Mouse (Mus musculus) myocyte (in vitro differentiated cells): ENCODE data around the gene Jph4.

Experiments used
- CEBPB ChIP-seq: IDR thresholded peaks from 2 replicates; pipeline ENCODE4 v1.6.1; 2011; ENCODE audit warnings: mild to moderate bottlenecking, moderate library complexity; ENCODE audit not compliant: poor library complexity, insufficient read depth, severe bottlenecking
- E2F4 ChIP-seq: IDR thresholded peaks from one replicate; pipeline ENCODE4 v1.6.1; 2011; ENCODE audit warnings: mild to moderate bottlenecking, control low read depth, moderate library complexity; ENCODE audit not compliant: insufficient read depth
- MAX ChIP-seq: IDR thresholded peaks from one replicate; pipeline ENCODE4 v1.6.1; 2011; ENCODE audit warnings: low read depth, mild to moderate bottlenecking, control low read depth
- MYOD1 ChIP-seq, 3 experiments: IDR thresholded peaks; one replicate each; pipeline ENCODE4 v1.6.1; 2011; ENCODE audit warnings: control low read depth in 2 of 3, low read depth in 2 of 3, mild to moderate bottlenecking in 2 of 3, moderate library complexity in 1 of 3; ENCODE audit not compliant: insufficient read length in 2 of 3, control insufficient read depth in 1 of 3
- MYOG ChIP-seq, 3 experiments: IDR thresholded peaks; one replicate each; pipeline ENCODE4 v1.6.1; 2011; ENCODE audit warnings: control low read depth in 2 of 3, low read depth in 2 of 3, mild to moderate bottlenecking in 2 of 3; ENCODE audit not compliant: insufficient read length in 2 of 3, control insufficient read depth in 1 of 3, insufficient read depth in 1 of 3
- POLR2A ChIP-seq: IDR thresholded peaks from one replicate; pipeline ENCODE4 v1.6.1; 2011; ENCODE audit warnings: low read depth, mild to moderate bottlenecking, control low read depth, moderate library complexity; ENCODE audit not compliant: insufficient read length
- TCF12 ChIP-seq: IDR thresholded peaks from one replicate; pipeline ENCODE4 v1.6.1; 2011; ENCODE audit warnings: mild to moderate bottlenecking, control low read depth; ENCODE audit not compliant: poor library complexity, insufficient read depth, severe bottlenecking
- USF1 ChIP-seq: IDR thresholded peaks from one replicate; pipeline ENCODE4 v1.6.1; 2011; ENCODE audit warnings: low read depth, mild to moderate bottlenecking, control low read depth, moderate library complexity

- TF ChIP-seq POLR2A (no peak), MAX (no peak), CEBPB (no peak), MYOG (IDR thresholded peaks at IDR 0.05; ENCODE audit: control insufficient read depth in 1 of 3, insufficient read depth in 1 of 3, insufficient read length in 2 of 3, low read depth in 2 of 3) (no peak), E2F4 (no peak), USF1 (no peak), MYOD1 (IDR thresholded peaks at IDR 0.05; ENCODE audit: control insufficient read depth in 1 of 3, insufficient read length in 2 of 3, low read depth in 2 of 3) (no peak), TCF12 (no peak)
These were observed 8.4 kb downstream of the Jph4 start for GRCm38 (mm10) chr14:55108202-55108870.
